Mouse (Mus musculus): ENCODE measurements at regions not wholly inside any gene's neighbourhood (a gene's known extent, or its start where the extent isn't known, plus 50 kb on each side); places are given as distances from the start of the nearest gene placed in this dataset.

- TF ChIP-seq POLR2A (IDR thresholded peaks at IDR 0.05; ENCODE audit: low read depth, low read length) = no peak
- no peak for TF ChIP-seq CTCF (IDR thresholded peaks at IDR 0.05; ENCODE audit: extremely low read depth, insufficient read depth, insufficient read length, insufficient replicate concordance)
- Histone ChIP-seq H3K27me3 (ENCODE audit: control insufficient read depth, insufficient read depth, low read length) (no peaks in the 10 kb centered on the region), H3K4me3 (ENCODE audit: extremely low read depth, insufficient read depth, insufficient read length) (no peak overlapping the region), H3K27ac (ENCODE audit: insufficient read depth, low read length) (no peak overlapping the region), H3K36me3 (ENCODE audit: control insufficient read depth, insufficient read depth, low read length) (no peaks in the 10 kb centered on the region), H3K4me1 (ENCODE audit: control insufficient read depth, insufficient read depth, insufficient read length) (0 out of 2 replicates have a peak, but pooled peaks cover 2% of the 10 kb centered on the region)
- DNase-seq (ENCODE audit: low read depth in 1 of 2, low spot score in 2 of 2) = no peak
- 71% methylated on average over 3 of the region's 3 CpGs for WGBS
Measured at GRCm38 (mm10) chr16:97234321-97234720, 63.8 kb upstream of the Dscam start.

- 63% methylated on average over 5 of the region's 5 CpGs for WGBS
- TF ChIP-seq POLR2A (IDR thresholded peaks at IDR 0.05; ENCODE audit: low read depth, low read length) (no peak), CTCF (IDR thresholded peaks at IDR 0.05; ENCODE audit: extremely low read depth, insufficient read depth, insufficient read length, insufficient replicate concordance) (no peak)
- Histone ChIP-seq H3K27me3 (ENCODE audit: control insufficient read depth, insufficient read depth, low read length) (no peaks in the 10 kb centered on the region), H3K27ac (ENCODE audit: insufficient read depth, low read length) (no peak overlapping the region), H3K4me3 (ENCODE audit: extremely low read depth, insufficient read depth, insufficient read length) (no peak overlapping the region), H3K4me1 (ENCODE audit: control insufficient read depth, insufficient read depth, insufficient read length) (0 out of 2 replicates have a peak, but pooled peaks cover 2% of the 10 kb centered on the region), H3K36me3 (ENCODE audit: control insufficient read depth, insufficient read depth, low read length) (no peaks in the 10 kb centered on the region)
- no peak for DNase-seq (ENCODE audit: low read depth in 1 of 2, low spot score in 2 of 2)
Measured at GRCm38 (mm10) chr16:97239626-97240025, 69.1 kb upstream of the Dscam start.

DNA sequence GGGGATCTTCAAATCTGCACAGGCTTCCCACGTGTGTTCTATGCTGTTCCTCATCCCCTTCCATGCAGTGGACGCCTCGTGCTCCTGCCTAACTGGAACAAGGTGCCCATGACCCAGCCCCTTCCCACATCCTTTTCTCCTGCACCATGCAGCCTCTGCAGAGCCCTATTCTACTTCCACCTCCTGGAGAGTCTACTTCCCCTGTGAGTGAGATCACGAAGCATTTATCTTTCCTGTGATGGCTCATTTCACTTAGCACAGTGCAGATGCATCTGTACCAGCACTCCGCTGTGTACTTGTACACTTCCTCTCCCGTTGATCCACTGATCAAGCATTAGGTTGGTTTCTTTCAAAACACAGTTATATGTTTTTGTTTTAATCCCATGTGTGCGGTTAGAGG, 69.5 kb upstream of the Dscam start:
- H3K4me1 ChIP-seq (ENCODE audit: control insufficient read depth, insufficient read depth, insufficient read length) = 0 out of 2 replicates have a peak, but pooled peaks cover 2% of the 10 kb centered on the region
- WGBS = 31% methylated on average over 7 of the region's 7 CpGs
- H3K27ac ChIP-seq (ENCODE audit: insufficient read depth, low read length) = no peak overlapping the region
- TF ChIP-seq POLR2A (IDR thresholded peaks at IDR 0.05; ENCODE audit: low read depth, low read length) (no peak), CTCF (IDR thresholded peaks at IDR 0.05; ENCODE audit: extremely low read depth, insufficient read depth, insufficient read length, insufficient replicate concordance) (no peak)
- H3K27me3 ChIP-seq (ENCODE audit: control insufficient read depth, insufficient read depth, low read length) = no peaks in the 10 kb centered on the region
- no peak overlapping the region for H3K4me3 ChIP-seq (ENCODE audit: extremely low read depth, insufficient read depth, insufficient read length)
- no peak for DNase-seq (ENCODE audit: low read depth in 1 of 2, low spot score in 2 of 2)
- no peaks in the 10 kb centered on the region for H3K36me3 ChIP-seq (ENCODE audit: control insufficient read depth, insufficient read depth, low read length)

DNA sequence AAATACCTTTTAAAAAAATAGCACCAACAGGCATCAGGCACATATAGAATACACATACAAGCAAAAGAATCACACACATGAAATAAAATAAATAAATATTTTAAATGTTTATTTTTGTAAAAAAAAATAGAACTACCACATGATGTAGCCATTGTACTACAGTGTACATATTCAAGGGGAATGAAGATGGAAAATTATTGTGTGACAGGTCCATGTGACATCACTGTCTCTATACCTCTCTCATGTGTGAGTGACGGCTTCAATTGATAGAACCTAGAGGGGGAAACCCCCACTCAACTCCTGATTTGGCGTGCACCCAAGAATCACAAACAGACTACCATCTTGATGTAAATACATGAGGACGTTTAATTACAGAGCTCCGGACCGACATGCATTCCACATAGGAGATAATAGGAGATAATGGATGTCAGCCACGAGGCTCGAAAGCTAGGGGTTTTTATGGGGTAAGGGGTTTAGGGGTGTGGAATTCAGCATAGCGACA, 70.4 kb upstream of the Dscam start:
- DNase-seq (ENCODE audit: low read depth in 1 of 2, low spot score in 2 of 2) = no peak
- Histone ChIP-seq H3K36me3 (ENCODE audit: control insufficient read depth, insufficient read depth, low read length) (no peaks in the 10 kb centered on the region), H3K27me3 (ENCODE audit: control insufficient read depth, insufficient read depth, low read length) (no peaks in the 10 kb centered on the region), H3K4me1 (ENCODE audit: control insufficient read depth, insufficient read depth, insufficient read length) (no peaks in the 10 kb centered on the region), H3K27ac (ENCODE audit: insufficient read depth, low read length) (no peak overlapping the region), H3K4me3 (ENCODE audit: extremely low read depth, insufficient read depth, insufficient read length) (no peak overlapping the region)
- WGBS = 86% methylated on average over 8 of the region's 8 CpGs
- no peak for TF ChIP-seq POLR2A (IDR thresholded peaks at IDR 0.05; ENCODE audit: low read depth, low read length)

DNA sequence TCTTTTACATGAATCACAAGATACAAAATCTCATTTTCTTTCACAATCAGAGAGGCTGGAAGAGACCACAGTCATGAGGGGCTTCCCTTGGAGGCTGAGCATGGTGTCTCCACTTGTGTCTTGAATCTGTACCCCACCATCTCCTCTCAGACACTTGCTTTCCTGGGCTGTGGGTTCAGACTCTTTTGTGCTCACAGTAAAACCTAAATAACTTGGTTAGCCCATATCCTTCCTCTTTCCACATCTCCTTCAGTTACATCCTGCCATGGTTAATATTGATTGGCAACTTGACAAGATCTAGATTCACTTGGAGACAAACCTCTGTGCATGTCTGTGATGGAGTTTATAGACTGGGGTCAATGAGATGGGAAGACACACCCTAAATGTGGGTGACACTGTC, 71.1 kb upstream of the Dscam start:
- DNase-seq (ENCODE audit: low read depth in 1 of 2, low spot score in 2 of 2) = no peak
- TF ChIP-seq CTCF (IDR thresholded peaks at IDR 0.05; ENCODE audit: extremely low read depth, insufficient read depth, insufficient read length, insufficient replicate concordance) (no peak), POLR2A (IDR thresholded peaks at IDR 0.05; ENCODE audit: low read depth, low read length) (no peak)

GRCm38 (mm10) chr16:97250488-97250887, 79.9 kb upstream of the Dscam start:
- H3K27me3 ChIP-seq (ENCODE audit: control insufficient read depth, insufficient read depth, low read length) = no peaks in the 10 kb centered on the region
- H3K4me3 ChIP-seq (ENCODE audit: extremely low read depth, insufficient read depth, insufficient read length) = no peak overlapping the region

More for the DNA sequence above, 71.1 kb upstream of the Dscam start:
- Histone ChIP-seq H3K36me3 (ENCODE audit: control insufficient read depth, insufficient read depth, low read length) (no peaks in the 10 kb centered on the region), H3K27ac (ENCODE audit: insufficient read depth, low read length) (no peak overlapping the region), H3K27me3 (ENCODE audit: control insufficient read depth, insufficient read depth, low read length) (no peaks in the 10 kb centered on the region), H3K4me3 (ENCODE audit: extremely low read depth, insufficient read depth, insufficient read length) (no peak overlapping the region), H3K4me1 (ENCODE audit: control insufficient read depth, insufficient read depth, insufficient read length) (no peaks in the 10 kb centered on the region)

DNA sequence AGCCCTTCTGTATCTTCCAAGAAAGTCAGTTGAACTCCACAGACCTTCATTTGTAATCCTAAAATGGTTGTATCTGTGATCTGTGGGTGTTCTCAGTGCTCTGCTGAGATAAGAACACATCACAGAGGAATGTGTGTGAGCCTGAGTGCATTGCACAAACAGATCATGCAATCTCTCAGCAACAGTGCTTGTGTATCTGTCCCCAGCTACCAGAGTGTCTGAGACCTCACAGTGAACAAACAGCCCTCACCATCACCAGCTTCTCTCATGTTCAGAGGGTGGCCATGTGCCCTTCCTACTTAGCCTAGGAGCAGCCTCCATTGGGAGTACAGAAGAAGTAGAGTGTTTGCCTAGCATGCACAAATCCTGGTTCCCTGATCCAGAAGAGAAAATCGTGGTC, 82.0 kb upstream of the Dscam start:
- WGBS = 86% methylated on average over 1 of the region's 1 CpGs
- H3K4me1 ChIP-seq (ENCODE audit: control insufficient read depth, insufficient read depth, insufficient read length) = no peaks in the 10 kb centered on the region
- H3K27ac ChIP-seq (ENCODE audit: insufficient read depth, low read length) = no peak overlapping the region
- no peak for DNase-seq (ENCODE audit: low read depth in 1 of 2, low spot score in 2 of 2)
- H3K4me3 ChIP-seq (ENCODE audit: extremely low read depth, insufficient read depth, insufficient read length) = no peak overlapping the region
- no peak for TF ChIP-seq POLR2A (IDR thresholded peaks at IDR 0.05; ENCODE audit: low read depth, low read length)
- H3K36me3 ChIP-seq (ENCODE audit: control insufficient read depth, insufficient read depth, low read length) = no peaks in the 10 kb centered on the region
- H3K27me3 ChIP-seq (ENCODE audit: control insufficient read depth, insufficient read depth, low read length) = no peaks in the 10 kb centered on the region

More at GRCm38 (mm10) chr16:97250488-97250887, 79.9 kb upstream of the Dscam start:
- TF ChIP-seq CTCF (IDR thresholded peaks at IDR 0.05; ENCODE audit: extremely low read depth, insufficient read depth, insufficient read length, insufficient replicate concordance) (no peak), POLR2A (IDR thresholded peaks at IDR 0.05; ENCODE audit: low read depth, low read length) (no peak)
- no peak for DNase-seq (ENCODE audit: low read depth in 1 of 2, low spot score in 2 of 2)
- Histone ChIP-seq H3K36me3 (ENCODE audit: control insufficient read depth, insufficient read depth, low read length) (no peaks in the 10 kb centered on the region), H3K27ac (ENCODE audit: insufficient read depth, low read length) (no peak overlapping the region), H3K4me1 (ENCODE audit: control insufficient read depth, insufficient read depth, insufficient read length) (no peaks in the 10 kb centered on the region)
- WGBS = 91% methylated on average over 6 of the region's 6 CpGs
